Mouse (Mus musculus) kidney, postnatal 14 days (tissue): Measurements from ENCODE around the gene Zfp451.
"Not testable (repeated sequence)": the region's sequence is repeated elsewhere in the genome, so short reads cannot be mapped to it uniquely, and the experiment has no call there.

Source experiments
- DNase-seq: peaks from one replicate; pipeline ENCODE4 v3.0.0; 2022; ENCODE audit warnings: mixed read lengths

Gene Zfp451

GRCm38 (mm10) chr1:33813868-33814794 is at the start of gene Zfp451:
Zfp451 (minus strand) TSS chr1:33814595.
- peak; percentile 93 for DNase-seq

GRCm38 (mm10) chr1:33846807-33847206 is 32.4 kb upstream of the Zfp451 start:
- DNase-seq = no peak

GRCm38 (mm10) chr1:33843823-33844222 is 29.4 kb upstream of the Zfp451 start:
- DNase-seq = no peak

- DNase-seq = not testable (repeated sequence)
Measured at GRCm38 (mm10) chr1:33838952-33839351, 24.6 kb upstream of the Zfp451 start.

GRCm38 (mm10) chr1:33830586-33830985 is 16.2 kb upstream of the Zfp451 start:
- DNase-seq = no peak

GRCm38 (mm10) chr1:33817931-33818330 is 3.5 kb upstream of the Zfp451 start:
- no peak for DNase-seq

GRCm38 (mm10) chr1:33813495-33813867 is 914 bp downstream of the Zfp451 start:
- no peak for DNase-seq

GRCm38 (mm10) chr1:33803323-33803722 is 11.1 kb downstream of the Zfp451 start:
- no peak for DNase-seq

- no peak for DNase-seq
Measured at GRCm38 (mm10) chr1:33799620-33800019, 14.8 kb downstream of the Zfp451 start.

- no peak for DNase-seq
Measured at GRCm38 (mm10) chr1:33788493-33788892, 25.9 kb downstream of the Zfp451 start.

GRCm38 (mm10) chr1:33788072-33788471 is 26.3 kb downstream of the Zfp451 start:
- DNase-seq = no peak

- no peak for DNase-seq
Measured at GRCm38 (mm10) chr1:33784561-33784960, 29.8 kb downstream of the Zfp451 start.

- DNase-seq = no peak
Measured at GRCm38 (mm10) chr1:33776175-33776611, 38.2 kb downstream of the Zfp451 start.

GRCm38 (mm10) chr1:33772106-33772505 is 42.3 kb downstream of the Zfp451 start:
- no peak for DNase-seq

GRCm38 (mm10) chr1:33771621-33772020 is 42.8 kb downstream of the Zfp451 start:
- DNase-seq = no peak

- DNase-seq = no peak
Measured at GRCm38 (mm10) chr1:33768827-33769226, 45.6 kb downstream of the Zfp451 start.

- no peak for DNase-seq
Measured at GRCm38 (mm10) chr1:33768091-33768787, 46.2 kb downstream of the Zfp451 start.

- no peak for DNase-seq
Measured at GRCm38 (mm10) chr1:33766520-33767508, 47.6 kb downstream of the Zfp451 start.

- DNase-seq = no peak
Measured at GRCm38 (mm10) chr1:33765468-33766080, 48.8 kb downstream of the Zfp451 start.

GRCm38 (mm10) chr1:33763826-33764225 is 50.6 kb downstream of the Zfp451 start:
- no peak for DNase-seq

- no peak for DNase-seq
Measured at GRCm38 (mm10) chr1:33758488-33758887, 55.9 kb downstream of the Zfp451 start.

- peak; percentile 79 for DNase-seq
Measured at GRCm38 (mm10) chr1:33757491-33758041, 56.8 kb downstream of the Zfp451 start, which contains the start of gene Bag2. Bag2 (minus strand) TSS chr1:33757795.
